Mouse (Mus musculus) right cerebral cortex, adult 2 months (tissue): Measurements from ENCODE around the gene Adam12.

Source experiments
- DNase-seq, 2 experiments: peaks; one replicate each; pipeline ENCODE4 v3.0.0; 2021 to 2022; ENCODE audit warnings: low spot score in 2 of 2

Adam12 gene

DNA sequence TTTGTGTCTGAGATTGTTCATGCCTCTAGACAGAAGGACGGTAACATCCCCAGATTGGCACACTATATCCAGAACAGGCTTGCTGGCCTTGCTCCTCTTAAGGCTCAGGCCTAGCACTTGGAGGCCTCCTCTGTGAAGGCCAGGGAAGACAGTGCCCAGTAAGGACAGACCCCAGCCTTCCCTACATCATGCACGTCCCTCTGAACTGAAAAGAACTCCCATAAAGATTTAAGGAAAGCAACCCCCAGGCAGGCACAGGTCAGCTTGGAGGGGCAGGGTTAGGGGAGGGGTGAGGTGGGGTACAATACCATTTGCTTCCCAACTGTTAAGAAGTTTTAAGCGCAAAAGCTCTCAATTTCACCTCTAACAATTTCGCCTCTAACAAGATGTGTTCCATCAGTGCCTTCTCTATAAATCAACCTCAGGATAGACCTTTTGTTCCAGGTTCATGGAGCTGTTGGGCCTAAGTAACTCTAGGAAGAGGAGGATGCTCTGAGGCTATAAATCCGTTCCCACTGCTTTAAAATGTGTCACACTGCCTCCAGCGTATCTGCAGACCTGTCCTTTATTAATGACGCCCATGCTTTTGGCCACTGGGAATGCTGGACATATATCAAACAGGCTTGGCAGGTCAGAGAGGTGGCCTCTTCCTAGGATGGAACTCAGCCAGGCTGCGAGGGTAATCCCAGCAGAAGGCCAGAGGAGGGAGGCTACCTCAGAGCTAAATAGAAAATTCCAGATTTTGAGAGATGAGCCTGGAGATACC is 150.5 kb downstream of the Adam12 start:
- DNase-seq = no peak

DNA sequence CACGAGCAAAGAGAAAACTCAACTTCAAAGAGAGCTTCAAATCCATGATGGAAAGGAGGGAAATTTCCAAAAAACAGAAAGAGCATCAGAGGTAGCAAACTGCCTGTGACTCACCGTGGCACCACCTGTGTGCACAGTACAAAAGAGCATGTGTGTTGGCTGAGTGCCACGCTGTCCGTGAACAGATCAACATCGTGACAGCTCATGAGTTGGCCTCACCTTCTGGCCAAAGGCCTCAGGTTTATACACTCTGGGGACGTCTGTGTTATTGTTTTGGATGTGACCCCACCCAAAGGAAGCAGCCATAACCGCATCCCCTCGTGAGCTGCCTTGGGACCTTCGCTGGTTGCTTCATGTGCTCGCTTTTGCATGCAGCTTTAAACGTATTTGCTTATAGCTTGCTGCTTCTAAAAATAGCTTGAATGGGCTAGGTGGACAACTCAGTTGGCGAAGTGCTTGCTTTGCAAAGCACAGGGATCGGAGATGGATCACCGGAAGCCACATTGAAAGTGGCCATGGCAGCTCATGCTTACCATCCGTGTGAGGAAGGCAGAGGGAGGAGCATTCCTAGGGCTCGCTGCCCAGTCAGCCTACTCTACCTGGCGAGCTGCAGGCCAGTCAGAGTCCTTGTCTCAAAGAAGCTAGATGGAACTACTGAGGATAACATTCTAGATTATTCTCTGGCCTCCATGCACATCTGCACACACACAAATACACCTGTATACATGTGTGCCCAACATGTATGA is 151.8 kb downstream of the Adam12 start:
- DNase-seq = no peak

DNA sequence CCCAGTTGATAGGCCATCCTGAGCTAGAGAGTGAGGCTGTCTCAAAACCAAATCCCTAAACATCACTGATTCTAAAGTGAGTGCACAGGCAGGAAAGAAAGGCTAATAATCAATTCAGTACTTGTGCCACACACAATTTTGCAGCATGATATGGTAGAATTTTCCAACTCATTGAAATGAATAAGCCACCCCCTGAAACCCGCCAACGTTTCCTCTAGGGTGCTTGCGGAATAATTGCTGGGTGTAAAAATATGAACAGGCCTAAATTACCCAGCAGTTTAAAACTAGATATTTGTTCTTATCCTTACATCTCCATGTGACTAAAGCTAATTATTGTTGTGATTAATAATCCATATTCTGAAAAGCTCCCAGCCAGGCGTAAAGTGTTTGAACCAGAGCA is 154.3 kb downstream of the Adam12 start:
- peak; percentile 22 to 24 for DNase-seq

DNA sequence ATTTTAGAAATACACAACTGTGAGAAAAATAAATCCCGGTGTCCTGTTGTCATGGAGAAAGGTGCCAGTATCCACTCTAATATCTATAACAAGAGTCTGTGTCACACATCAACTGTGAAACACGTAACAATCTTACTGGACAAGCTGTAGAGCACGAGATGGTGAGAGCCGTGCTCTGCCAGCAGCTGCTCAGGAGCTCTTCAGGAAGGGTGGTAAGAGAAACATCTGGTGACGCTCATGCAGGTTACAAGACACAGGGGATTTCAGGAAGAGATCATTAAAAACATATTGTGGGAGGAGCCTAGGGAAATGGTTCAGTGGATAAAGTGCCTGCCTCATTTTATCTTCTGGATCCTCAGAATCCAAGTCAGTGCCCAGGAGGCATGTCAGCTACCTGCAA is 158.9 kb downstream of the Adam12 start:
- no peak for DNase-seq

DNA sequence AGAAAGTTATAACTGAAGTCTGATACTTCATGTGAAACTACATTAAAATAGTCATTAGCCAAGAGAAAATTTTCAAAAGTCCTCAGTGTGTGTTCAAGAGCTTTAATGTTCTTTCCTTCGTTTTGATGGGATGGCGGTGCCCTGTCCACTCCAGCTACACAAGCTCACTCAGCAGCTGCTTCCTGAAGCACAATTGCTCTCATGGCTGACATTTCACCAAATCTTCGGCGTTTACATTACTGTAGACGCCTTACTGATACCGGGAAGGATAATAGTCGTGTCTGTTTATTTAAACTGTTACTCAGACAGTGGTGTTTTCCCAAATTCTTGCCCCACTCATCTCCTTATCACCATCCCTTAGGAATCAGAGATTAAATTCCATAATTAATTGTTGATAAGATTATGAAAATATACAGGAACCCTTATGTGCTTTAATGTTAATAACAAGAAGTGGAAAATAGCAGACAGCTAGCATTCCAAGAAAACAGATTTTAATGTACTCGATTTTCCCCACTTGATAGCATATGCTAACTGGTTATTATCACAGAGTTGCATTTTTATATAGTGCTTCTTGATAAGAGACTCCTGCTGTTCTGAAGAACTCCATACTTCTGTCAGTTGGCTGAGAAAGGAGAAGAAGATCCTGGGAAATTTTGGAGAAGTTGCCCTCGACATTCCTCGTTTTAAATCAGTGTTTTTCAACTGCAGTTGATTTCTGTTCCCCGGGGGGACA is 160.6 kb downstream of the Adam12 start:
- no peak for DNase-seq

DNA sequence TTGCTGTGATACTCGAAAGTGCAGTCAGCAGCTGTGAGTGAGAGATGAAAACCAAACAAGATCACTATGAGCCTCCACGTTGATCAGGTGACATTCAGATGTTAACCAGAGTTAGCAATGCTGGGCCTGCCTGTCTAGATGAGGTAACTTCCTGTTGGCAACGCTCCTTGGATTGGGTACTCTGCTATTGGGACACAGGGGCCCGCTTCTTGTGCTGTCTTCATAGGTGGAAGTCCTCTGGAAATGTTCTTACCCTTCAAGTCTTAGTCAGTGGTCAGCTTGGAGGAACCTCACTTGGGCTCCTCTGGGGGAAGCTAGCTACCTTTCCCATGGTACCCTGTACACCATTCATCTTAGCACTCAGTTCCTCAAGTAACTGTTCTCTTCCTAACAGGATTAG is 169.3 kb downstream of the Adam12 start:
- DNase-seq = no peak

DNA sequence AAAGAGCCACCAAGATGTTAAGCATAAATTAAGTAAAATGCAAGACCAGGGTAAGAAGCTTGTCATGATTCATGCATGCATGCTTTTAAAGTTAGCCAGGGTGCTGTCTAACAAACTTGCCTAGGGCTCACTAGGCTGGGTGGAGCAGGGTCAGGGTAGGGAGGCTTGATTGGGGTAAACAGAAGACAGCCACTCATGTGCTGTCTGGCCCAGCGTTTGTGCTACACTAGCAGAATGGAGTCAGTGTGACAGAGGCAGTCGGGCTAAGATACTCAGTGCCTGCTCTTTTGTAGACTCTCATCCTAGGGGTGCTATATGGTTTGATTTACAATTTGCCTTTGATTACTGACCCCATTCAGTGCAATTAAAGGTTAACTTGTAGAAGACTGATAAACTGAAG is 179.5 kb downstream of the Adam12 start:
- no peak for DNase-seq

DNA sequence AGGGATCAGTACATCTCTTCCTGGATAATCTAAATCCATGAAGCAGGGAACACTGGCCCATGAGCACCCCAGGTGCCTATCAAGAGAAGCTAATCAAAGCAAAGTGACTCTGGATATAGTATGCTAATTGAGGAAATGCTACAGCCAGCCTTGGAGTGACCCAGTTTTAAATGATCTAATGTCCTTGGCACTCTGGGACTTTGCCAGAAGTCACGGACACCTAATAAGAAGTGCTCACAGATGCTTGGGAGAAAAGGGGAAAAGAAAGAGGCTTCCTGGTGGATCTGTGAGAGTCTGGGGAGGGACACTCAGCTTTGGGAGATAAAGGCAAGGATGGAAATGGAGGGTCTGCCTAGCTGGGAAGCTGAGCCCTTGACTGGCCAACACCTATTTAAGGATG is 181.6 kb downstream of the Adam12 start:
- DNase-seq = no peak

DNA sequence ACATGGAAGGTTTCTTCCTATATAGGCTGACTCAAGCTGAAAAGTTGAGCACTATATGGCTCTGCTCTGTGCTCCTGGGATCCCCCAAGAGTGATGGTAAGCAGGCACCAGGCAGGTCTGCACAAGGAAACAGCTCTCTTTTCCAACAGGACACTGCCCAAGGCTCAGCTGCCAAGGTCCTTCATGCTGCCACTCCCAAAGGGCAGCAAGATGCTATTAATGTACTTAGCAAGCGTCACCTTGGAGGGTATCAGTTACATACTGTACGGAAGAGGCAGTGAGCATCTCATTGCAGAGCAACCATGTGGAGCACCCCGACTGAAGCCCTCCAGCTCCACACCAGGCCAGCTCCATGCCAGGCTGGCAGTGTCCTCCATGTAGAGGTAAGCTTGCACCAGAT is 185.6 kb downstream of the Adam12 start:
- no peak for DNase-seq

DNA sequence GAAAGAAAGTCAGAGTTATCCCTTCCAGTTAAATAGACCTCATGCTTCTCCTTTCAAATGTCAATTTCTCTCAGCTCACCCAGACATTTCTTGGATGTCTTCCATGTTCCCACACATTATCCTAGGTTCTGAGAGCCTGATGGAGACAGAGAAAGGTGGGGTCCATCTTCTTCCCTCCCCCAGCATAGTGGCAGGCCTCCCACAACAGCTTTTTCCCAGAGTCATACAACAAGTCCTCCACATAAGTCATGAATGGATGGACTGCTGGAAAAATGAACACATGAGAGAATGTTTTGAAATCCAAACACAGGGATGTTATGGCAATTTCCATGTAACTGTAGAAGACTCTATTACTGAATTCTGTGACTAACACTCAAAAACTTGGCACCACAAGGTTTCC is 188.4 kb downstream of the Adam12 start:
- DNase-seq = no peak

DNA sequence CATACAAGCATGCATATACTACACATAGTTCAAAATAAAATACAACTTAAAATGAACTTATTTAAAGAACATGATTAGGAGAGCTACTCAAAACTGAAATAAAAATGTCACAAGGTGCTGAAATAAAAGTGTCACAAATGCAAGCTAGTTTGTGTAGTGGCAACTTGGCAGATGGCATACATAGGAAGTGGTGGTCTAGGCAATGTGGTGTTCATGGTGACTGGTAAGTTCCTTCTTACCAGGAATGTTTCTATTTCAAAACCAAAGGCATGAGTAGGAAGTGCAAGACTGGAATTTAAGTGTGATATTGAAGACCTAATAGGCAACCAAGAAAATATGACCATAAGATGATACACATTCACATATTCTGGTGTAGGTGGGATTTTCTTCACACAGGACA is 189.3 kb downstream of the Adam12 start:
- DNase-seq = no peak

DNA sequence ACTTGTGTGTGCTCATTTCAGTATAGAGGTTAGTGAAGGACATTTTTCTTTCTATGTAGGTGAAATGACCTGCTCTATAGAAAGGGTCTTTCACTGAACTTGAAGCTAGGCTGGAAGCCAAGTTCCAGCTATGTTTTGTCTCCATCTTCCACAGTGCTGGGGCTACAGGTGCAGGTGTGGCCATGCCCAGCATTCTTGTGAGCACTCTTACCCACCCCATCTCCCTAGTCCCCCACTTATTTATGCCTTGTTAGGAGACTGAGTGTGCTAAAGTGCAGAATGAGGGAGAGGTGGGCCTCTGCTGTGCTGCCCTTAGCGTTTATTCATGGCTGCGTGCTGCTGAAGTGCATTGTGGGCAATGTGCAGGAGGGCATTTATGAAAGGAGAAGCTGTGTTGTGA is 198.0 kb downstream of the Adam12 start:
- no peak for DNase-seq

DNA sequence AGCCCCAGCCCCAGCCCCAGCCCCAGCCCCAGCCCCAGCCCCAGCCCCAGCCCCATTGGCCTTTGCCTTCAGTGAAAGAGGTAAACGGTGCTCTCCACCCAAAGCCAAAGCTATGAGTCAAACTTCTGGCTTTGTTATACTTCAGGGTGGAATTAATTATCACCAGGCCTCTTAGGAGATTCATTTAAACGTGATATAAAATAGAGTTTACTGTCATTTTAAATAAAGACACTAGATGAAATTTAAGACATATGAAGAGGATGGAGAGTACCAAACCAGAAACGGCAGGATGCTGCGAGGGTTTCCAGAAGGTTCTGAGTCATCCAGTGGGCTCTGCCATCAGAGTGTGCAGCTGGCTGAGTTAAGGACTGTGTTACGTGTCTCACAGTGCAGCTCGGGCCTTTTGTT is 199.0 kb downstream of the Adam12 start:
- DNase-seq = no peak

DNA sequence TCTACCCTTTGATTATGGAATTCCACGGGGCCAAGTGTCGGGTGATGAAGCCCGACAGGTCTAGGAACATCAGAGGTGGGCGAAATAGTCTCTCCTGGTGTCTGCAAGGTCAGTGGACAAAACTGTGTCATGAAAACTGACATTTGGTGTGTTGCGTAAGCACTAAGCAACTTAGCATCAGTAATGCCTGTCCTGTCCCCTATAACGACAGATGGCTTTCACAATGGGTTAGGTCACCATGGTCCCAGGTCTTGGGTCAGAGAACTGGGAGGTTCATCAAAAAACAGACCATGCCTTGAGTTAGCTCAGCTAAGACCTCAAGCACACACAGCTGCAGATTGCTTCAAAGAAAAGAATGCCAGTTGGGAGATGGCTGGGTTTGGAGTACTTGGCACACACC is 200.2 kb downstream of the Adam12 start:
- no peak for DNase-seq

DNA sequence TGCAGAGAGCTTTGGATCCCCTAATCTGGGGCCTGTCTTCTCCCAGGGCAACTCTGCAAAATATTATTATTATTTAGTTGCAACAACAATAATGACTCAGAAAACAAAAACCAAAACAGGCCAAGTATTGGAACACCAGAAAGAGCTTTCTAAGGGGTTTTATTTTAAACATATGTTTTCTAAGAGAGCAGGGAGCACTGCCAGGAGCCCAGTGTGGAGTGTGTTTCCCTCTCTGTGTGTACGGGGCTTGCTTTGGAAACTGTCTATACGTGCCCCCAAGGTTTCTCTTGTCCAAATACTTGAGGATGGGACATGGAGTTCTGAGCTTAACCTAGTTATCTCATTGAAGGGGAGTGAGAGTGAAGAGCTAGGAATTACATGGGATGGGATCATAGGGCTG is 200.7 kb downstream of the Adam12 start:
- no peak for DNase-seq

DNA sequence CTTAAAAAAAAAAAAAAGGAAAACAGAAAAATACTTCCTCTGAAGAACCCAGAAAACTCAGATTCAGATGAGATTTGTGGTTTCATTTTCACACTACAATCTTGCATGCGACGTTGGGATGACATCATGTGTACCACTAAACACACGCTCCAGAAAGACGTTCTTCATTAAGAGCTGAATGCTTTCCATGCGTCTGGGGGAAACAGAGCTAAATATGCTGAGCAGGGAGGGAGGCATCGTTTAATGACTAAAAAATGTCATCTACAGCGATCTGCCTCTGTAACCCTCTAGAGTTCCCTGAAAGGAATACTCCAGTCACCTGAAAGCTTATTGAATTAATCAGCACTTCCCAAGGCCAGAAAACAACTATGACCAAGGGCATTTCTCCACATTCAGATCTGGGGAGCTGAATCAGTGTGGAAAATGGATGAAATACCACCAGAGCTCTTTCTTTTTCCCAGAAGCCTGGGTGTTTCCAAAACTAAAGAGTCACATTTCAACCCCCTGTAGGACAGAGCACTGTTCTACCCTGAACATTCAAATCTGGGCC is 203.6 kb downstream of the Adam12 start:
- no peak for DNase-seq

DNA sequence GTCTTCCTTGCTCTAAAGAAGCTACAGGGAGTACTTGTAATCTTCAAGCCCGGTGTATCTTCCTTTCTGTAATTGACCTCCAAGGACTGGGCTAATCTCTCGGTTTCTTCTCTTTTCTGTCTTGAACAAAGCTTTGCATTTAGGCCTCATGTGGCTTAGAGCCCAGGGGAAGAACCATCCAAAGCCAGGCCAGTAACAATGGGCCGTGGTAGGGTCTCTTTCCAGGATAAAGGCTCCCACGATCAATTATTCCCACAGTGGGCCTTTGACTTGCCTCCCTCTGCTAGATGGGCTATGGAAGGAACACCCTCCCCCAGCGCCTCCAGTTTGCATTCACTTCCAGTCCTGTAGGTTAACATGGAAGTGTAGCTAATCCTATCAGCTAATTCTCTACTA is 204.9 kb downstream of the Adam12 start:
- no peak for DNase-seq

DNA sequence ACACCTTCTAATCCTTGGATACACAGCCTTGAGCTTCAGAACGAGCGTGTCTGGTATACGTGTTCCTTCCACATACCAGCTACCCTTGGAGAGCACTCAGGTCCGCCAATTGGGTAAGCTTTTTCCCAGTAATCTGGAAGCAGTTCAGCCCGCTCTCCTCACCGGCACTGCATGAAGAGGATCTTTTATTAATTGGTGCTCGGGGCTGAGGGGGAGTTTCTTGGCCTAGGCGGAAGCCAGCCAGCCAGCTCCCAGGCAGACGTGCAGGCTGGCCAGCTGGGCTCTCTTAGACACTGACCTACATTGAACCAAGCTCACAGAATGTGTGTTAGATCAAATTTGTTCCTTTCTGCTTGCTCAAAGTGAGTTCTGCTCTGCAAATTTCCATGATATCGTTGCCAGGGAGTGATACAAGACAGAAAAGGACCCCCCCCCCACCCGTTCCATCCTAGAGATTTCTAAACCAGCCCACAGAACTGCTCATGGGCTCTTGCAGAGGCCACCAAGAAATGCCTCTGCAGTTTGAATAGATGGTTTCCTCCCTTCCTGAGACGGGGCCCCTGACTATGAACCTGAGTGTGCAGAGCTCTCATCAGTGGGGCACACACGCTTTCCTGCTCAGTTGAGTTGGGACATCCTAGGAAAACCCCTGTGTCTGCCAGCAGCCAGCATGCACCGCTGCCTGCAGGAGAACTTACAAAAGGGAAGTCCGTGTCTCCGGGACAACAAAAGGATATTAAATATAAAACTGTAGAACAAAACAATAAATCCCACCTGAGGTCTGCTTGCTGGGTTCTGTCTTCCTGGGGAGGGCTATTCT is 205.5 kb downstream of the Adam12 start:
- peak; percentile 36 to 51 for DNase-seq

DNA sequence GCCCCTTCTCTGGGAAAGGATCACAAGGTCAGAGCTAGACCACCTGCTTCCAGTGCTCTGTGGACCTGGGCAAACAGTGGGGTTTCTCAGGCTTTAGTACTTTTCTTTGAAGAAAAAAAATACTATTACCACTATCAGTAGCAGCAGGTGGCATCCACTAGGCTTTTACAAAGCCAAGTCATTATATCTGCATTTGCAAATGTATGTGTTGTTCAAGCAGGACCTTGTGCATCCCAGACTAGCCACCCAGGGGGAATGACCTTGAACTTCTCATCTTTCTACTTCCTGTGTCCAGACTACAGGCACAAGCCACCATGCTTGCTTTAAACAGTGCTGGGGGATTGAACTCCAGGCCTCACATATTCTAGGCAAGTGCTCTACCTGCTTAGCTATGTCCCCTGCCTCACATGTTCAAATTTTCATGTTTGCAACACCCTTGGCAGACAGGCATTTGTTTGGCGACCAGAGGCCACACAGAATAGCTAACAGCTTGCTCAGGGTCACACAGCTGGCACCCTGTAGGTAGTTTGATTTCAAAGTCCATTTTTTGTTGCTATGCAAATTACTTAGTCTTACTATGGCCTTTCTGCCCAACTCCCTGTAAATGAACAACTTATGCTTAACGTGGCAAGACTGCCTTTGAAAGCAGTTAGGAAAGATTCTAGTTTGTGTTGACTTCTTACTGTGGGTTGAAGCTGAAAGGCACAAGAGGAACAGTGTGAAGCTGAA is 209.6 kb downstream of the Adam12 start:
- DNase-seq = no peak

DNA sequence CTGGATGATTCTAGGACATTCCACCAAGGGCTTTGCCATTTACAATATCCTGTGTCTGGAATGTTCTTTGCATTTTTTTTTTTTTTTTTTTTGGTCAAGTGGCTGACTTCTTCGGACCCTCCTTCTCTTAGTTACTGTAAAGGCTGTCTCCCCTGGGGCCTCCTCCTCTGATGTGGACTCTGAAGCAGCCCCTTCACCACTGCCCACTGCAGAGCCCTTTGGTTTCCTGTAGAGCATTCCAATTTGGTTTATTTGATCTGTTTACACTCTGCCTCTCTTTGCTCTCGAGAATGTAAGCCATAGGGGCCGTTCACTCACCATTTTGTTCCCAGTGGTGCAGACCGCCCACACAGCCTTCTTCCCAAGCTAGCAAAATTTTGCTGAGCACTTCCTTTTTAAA is 216.7 kb downstream of the Adam12 start:
- no peak for DNase-seq

DNA sequence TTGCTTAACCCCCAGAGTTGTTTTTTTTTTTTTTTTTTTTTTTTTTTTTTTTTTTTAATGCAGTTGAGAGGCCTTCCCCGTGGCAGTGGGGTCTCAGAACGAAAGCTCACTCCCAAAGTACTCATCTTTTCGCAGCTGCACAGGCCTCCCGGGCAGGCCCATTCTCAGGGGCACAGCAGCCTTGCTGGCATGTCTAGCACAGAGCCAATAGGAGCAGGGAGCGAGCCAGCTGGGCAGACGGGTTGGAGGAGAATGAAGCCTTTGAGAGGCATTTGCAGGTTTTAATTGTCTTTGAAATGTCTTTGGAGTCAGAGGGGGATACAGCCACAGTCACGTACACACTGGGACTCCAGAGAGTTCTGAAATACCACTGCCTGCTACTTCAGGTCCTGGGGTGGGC is 217.2 kb downstream of the Adam12 start:
- no peak for DNase-seq
